Comparison of ENCODE assay signal across 20 mouse cellular contexts in the genomic region with DNA sequence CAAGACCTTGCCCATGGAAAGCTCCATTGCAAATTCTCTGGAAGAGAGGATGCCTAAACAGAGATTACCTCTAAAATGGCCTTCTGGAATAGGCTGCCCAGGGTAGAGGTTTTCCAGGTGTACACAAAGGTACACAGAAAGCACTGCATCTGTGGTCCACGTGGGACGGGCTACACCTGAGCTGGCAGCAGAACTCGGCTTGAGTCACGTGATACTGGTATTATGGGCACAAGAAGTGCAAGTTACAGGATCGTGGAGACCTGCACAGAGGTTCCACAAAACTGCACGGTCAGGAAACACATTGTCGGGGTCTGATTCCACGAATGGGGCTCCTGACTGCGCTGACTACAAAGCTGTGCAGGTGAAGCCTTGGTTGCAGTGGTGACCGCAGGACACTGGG. TPM values are rescaled to one million over a fixed set of nuclear protein-coding genes. Genes with fewer than 3 reads are reported as not detected.
"Had no signal": no experiment of that assay in that cellular context is flagged by ENCODE, and none has a peak within 500 bp of the region (broad histone marks: within the 10 kb centered on the region; RNA-seq: fewer than 3 reads in every experiment).

No protein-coding gene starts in this region.

- H3K9me3 ChIP-seq: midbrain, embryonic 10.5 days; midbrain, embryonic 12.5 days; neural tube, embryonic 13.5 days; neural tube, embryonic 15.5 days; stomach, embryonic 15.5 days had no signal

- H3K27ac ChIP-seq: midbrain, embryonic 10.5 days; midbrain, embryonic 12.5 days; neural tube, embryonic 13.5 days; neural tube, embryonic 15.5 days; stomach, embryonic 15.5 days; stomach, postnatal 0 days had no signal

- H3K36me3 ChIP-seq: midbrain, embryonic 10.5 days; midbrain, embryonic 12.5 days; neural tube, embryonic 13.5 days; neural tube, embryonic 15.5 days; stomach, embryonic 15.5 days had no signal

- H3K4me3 ChIP-seq: midbrain, embryonic 10.5 days; midbrain, embryonic 12.5 days; myocyte; neural tube, embryonic 13.5 days; neural tube, embryonic 15.5 days; stomach, embryonic 15.5 days had no signal

- H3K4me1 ChIP-seq: midbrain, embryonic 10.5 days; midbrain, embryonic 12.5 days; neural tube, embryonic 13.5 days; neural tube, embryonic 15.5 days; stomach, embryonic 15.5 days had no signal

- DNase-seq: lung, embryonic 14.5 days; lung, postnatal 10 days; lung, postnatal 4 days; midbrain, embryonic 14.5 days; right cerebral cortex, postnatal 14 days; thymus, adult 2 months; thymus, postnatal 25 days; thymus, postnatal 4 days had no signal

- H3K4me2 ChIP-seq: lung, embryonic 14.5 days; midbrain, embryonic 12.5 days; neural tube, embryonic 13.5 days; neural tube, embryonic 15.5 days; stomach, embryonic 15.5 days had no signal

- ATAC-seq: midbrain, embryonic 16.5 days had no signal

- H3K9ac ChIP-seq: lung, embryonic 14.5 days; midbrain, embryonic 12.5 days; neural tube, embryonic 13.5 days; neural tube, embryonic 15.5 days; stomach, embryonic 15.5 days had no signal

RNA-seq across cellular contexts. Expression of a gene that starts 5.9 kb away (rescaled TPM):
- polyA plus RNA-seq: myocyte; neural tube, embryonic 11.5 days; spleen, adult 2 months had no signal

RNA-seq across cellular contexts. Expression of a gene that starts 47.2 kb away (rescaled TPM):
- polyA plus RNA-seq: lung, embryonic 14.5 days; lung, embryonic 16.5 days; midbrain, embryonic 10.5 days; midbrain, embryonic 14.5 days; midbrain, embryonic 16.5 days; myocyte; neural tube, embryonic 11.5 days; neural tube, embryonic 13.5 days; neural tube, embryonic 15.5 days; spleen, adult 2 months; stomach, embryonic 15.5 days; stomach, postnatal 0 days; testis, adult 2 months; thymus, adult 2 months had no signal
